Mouse (Mus musculus) neural tube, embryonic 15.5 days (tissue): ENCODE results near the gene Tpte. TPM values are rescaled to one million over a fixed set of nuclear protein-coding genes. Genes with fewer than 3 reads are reported as not detected.
A peak's percentile ranks its signal among the peaks of the same experiment; 100 is the strongest.

ENCODE experiments used
- ATAC-seq: fragments of 200-750 bp; cut with Nextera tagmentation; 2 replicates; pipeline ENCODE4 v1.8.0; 2017; ENCODE audit warnings: mild to moderate bottlenecking, moderate TSS enrichment, moderate library complexity; ENCODE audit not compliant: low FRiP score
- H3K27ac ChIP-seq: fragments of 300-500 bp; sonication (generic); replicated peaks from 2 replicates; pipeline ENCODE4 v1.5.1; 2015; ENCODE audit warnings: mild to moderate bottlenecking, inconsistent platforms
- H3K27me3 ChIP-seq: fragments of 300-500 bp; sonication (generic); replicated peaks from 2 replicates; pipeline ENCODE4 v1.6.1; 2015; ENCODE audit warnings: inconsistent platforms
- H3K36me3 ChIP-seq: fragments of 300-500 bp; sonication (generic); 2 replicates; pipeline ENCODE4 v1.6.1; 2015; ENCODE audit warnings: inconsistent platforms
- H3K4me1 ChIP-seq: fragments of 300-500 bp; sonication (generic); 2 replicates; pipeline ENCODE4 v1.6.1; 2015; ENCODE audit warnings: inconsistent platforms
- H3K4me2 ChIP-seq: fragments of 300-500 bp; sonication (generic); 2 replicates; pipeline ENCODE4 v1.6.1; 2015; ENCODE audit warnings: inconsistent platforms, mild to moderate bottlenecking, moderate library complexity
- H3K4me3 ChIP-seq: fragments of 300-500 bp; sonication (generic); replicated peaks from 2 replicates; pipeline ENCODE4 v1.5.1; 2015; ENCODE audit warnings: mild to moderate bottlenecking, inconsistent platforms
- H3K9ac ChIP-seq: fragments of 300-500 bp; sonication (generic); replicated peaks from 2 replicates; pipeline ENCODE4 v1.6.1; 2015; ENCODE audit warnings: mild to moderate bottlenecking, inconsistent platforms
- H3K9me3 ChIP-seq: fragments of 300-500 bp; sonication (generic); replicated peaks from 2 replicates; pipeline ENCODE4 v1.6.1; 2016; ENCODE audit warnings: inconsistent platforms
- WGBS: fragments of 180-500 bp; shearing (Covaris S2); methylation state at CpG from one replicate; pipeline ENCODE4 v1.1.7; 2015; ENCODE audit warnings: mixed read lengths; 5-methylcytosine and 5-hydroxymethylcytosine counted together
- polyA plus RNA-seq: library from polyadenylated mRNA; unstranded; fragments of >200 nt; fragmentation: Nextera tagmentation; extraction: Ambion mirVana; gene quantifications from 2 replicates; pipeline ENCODE4 v1.2.1, GENCODE M21; 2015

Tpte gene
- polyA plus RNA-seq, 1 experiment from 2014 or later: not detected

GRCm38 (mm10) chr8:22380934-22381333 is 97.7 kb downstream of the Tpte start:
- Histone ChIP-seq H3K27ac (no peak overlapping the region), H3K9ac (no peak overlapping the region), H3K27me3 (no peaks in the 10 kb centered on the region), H3K4me3 (no peak overlapping the region), H3K4me2 (no peak overlapping the region), H3K36me3 (peaks cover 43% of the 10 kb centered on the region), H3K4me1 (no peaks in the 10 kb centered on the region), H3K9me3 (no peaks in the 10 kb centered on the region)
- WGBS: 97% methylated on average over 11 of the region's 11 CpGs
- no peak for ATAC-seq

GRCm38 (mm10) chr8:22382824-22383595 is 99.8 kb downstream of the Tpte start:
- Histone ChIP-seq H3K36me3 (peaks cover 51% of the 10 kb centered on the region), H3K4me1 (no peaks in the 10 kb centered on the region), H3K9me3 (no peaks in the 10 kb centered on the region), H3K27ac (no peak overlapping the region), H3K4me2 (no peak overlapping the region), H3K4me3 (no peak overlapping the region), H3K27me3 (no peaks in the 10 kb centered on the region), H3K9ac (no peak overlapping the region)
- ATAC-seq: no peak
- WGBS: 86% methylated on average over 19 of the region's 19 CpGs

GRCm38 (mm10) chr8:22385158-22385557 is 101.9 kb downstream of the Tpte start:
- no peaks in the 10 kb centered on the region for H3K9me3 ChIP-seq
- no peak overlapping the region for H3K4me2 ChIP-seq
- peaks cover 57% of the 10 kb centered on the region for H3K36me3 ChIP-seq
- no peaks in the 10 kb centered on the region for H3K4me1 ChIP-seq
- no peak overlapping the region for H3K27ac ChIP-seq
- 94% methylated on average over 6 of the region's 6 CpGs for WGBS
- no peak for ATAC-seq
- H3K27me3 ChIP-seq: no peaks in the 10 kb centered on the region
- no peak overlapping the region for H3K4me3 ChIP-seq
- no peak overlapping the region for H3K9ac ChIP-seq

- ATAC-seq: no peak
- Histone ChIP-seq H3K4me3 (no peak overlapping the region), H3K27ac (no peak overlapping the region), H3K9me3 (no peaks in the 10 kb centered on the region), H3K36me3 (peaks cover 40% of the 10 kb centered on the region), H3K9ac (no peak overlapping the region), H3K4me2 (no peak overlapping the region), H3K4me1 (no peaks in the 10 kb centered on the region), H3K27me3 (no peaks in the 10 kb centered on the region)
- WGBS: 85% methylated on average over 10 of the region's 10 CpGs
Measured at GRCm38 (mm10) chr8:22389874-22390273, 106.6 kb downstream of the Tpte start.

- no peak overlapping the region for H3K9ac ChIP-seq
- no peaks in the 10 kb centered on the region for H3K9me3 ChIP-seq
- H3K27me3 ChIP-seq: no peaks in the 10 kb centered on the region
- 90% methylated on average over 8 of the region's 8 CpGs for WGBS
- H3K36me3 ChIP-seq: peaks cover 37% of the 10 kb centered on the region
- no peak overlapping the region for H3K27ac ChIP-seq
- no peak for ATAC-seq
- no peak overlapping the region for H3K4me2 ChIP-seq
- no peak overlapping the region for H3K4me3 ChIP-seq
- H3K4me1 ChIP-seq: no peaks in the 10 kb centered on the region
Measured at GRCm38 (mm10) chr8:22390766-22391463, 107.7 kb downstream of the Tpte start.

- no peak for ATAC-seq
- 94% methylated on average over 4 of the region's 4 CpGs for WGBS
- Histone ChIP-seq H3K4me3 (no peak overlapping the region), H3K36me3 (peaks cover 14% of the 10 kb centered on the region; the same call in 1 of the 2 replicates), H3K9me3 (no peaks in the 10 kb centered on the region), H3K4me2 (no peak overlapping the region), H3K9ac (no peak overlapping the region), H3K4me1 (peaks cover 17% of the 10 kb centered on the region), H3K27ac (no peak overlapping the region), H3K27me3 (no peaks in the 10 kb centered on the region)
Measured at GRCm38 (mm10) chr8:22394471-22394870, 111.2 kb downstream of the Tpte start.

GRCm38 (mm10) chr8:22395256-22395655 is 112.0 kb downstream of the Tpte start:
- no peak overlapping the region for H3K4me3 ChIP-seq
- ATAC-seq: no peak
- peaks cover 17% of the 10 kb centered on the region for H3K4me1 ChIP-seq
- no peak overlapping the region for H3K27ac ChIP-seq
- 95% methylated on average over 8 of the region's 8 CpGs for WGBS
- no peaks in the 10 kb centered on the region for H3K27me3 ChIP-seq
- H3K4me2 ChIP-seq: no peak overlapping the region
- no peak overlapping the region for H3K9ac ChIP-seq
- no peaks in the 10 kb centered on the region for H3K9me3 ChIP-seq
- H3K36me3 ChIP-seq: peaks cover 12% of the 10 kb centered on the region; the same call in 1 of the 2 replicates

GRCm38 (mm10) chr8:22397811-22398141 is 114.5 kb downstream of the Tpte start:
- Histone ChIP-seq H3K27me3 (no peaks in the 10 kb centered on the region), H3K9ac (peak overlapping the region; percentile 84), H3K4me2 (peak overlapping the region; percentile 85), H3K4me3 (peak overlapping the region; percentile 82), H3K36me3 (peaks cover 4% of the 10 kb centered on the region; the same call in 1 of the 2 replicates), H3K27ac (peak overlapping the region; percentile 93), H3K4me1 (peaks cover 17% of the 10 kb centered on the region), H3K9me3 (no peaks in the 10 kb centered on the region)
- WGBS: under 1% methylated on average over 13 of the region's 13 CpGs
- no peak; the same call in 1 of the 2 replicates for ATAC-seq

- Histone ChIP-seq H3K27ac (peak within 1 kb of the TSS; percentile 93), H3K9me3 (no peaks in the 10 kb centered on the region), H3K36me3 (peaks cover 4% of the 10 kb centered on the region; the same call in 1 of the 2 replicates), H3K4me2 (peak within 1 kb of the TSS; percentile 85), H3K27me3 (no peaks in the 10 kb centered on the region), H3K9ac (peak within 1 kb of the TSS; percentile 84), H3K4me1 (peaks cover 17% of the 10 kb centered on the region), H3K4me3 (peak within 1 kb of the TSS; percentile 82)
- ATAC-seq: peak; percentile 95
- WGBS: under 1% methylated on average over 70 of the region's 77 CpGs
Measured at GRCm38 (mm10) chr8:22398142-22398951, 115.1 kb downstream of the Tpte start, which contains the start of gene Slc25a15. Gene Slc25a15, minus strand, starts transcription at chr8:22398597.

GRCm38 (mm10) chr8:22399285-22399880 is 116.1 kb downstream of the Tpte start:
- peak overlapping the region; percentile 93 for H3K27ac ChIP-seq
- H3K27me3 ChIP-seq: no peaks in the 10 kb centered on the region
- ATAC-seq: no peak
- H3K4me2 ChIP-seq: peak overlapping the region; percentile 85
- H3K9me3 ChIP-seq: no peaks in the 10 kb centered on the region
- peak overlapping the region; percentile 84 for H3K9ac ChIP-seq
- H3K4me1 ChIP-seq: peaks cover 17% of the 10 kb centered on the region
- WGBS: 85% methylated on average over 8 of the region's 8 CpGs
- peaks cover 2% of the 10 kb centered on the region; the same call in 1 of the 2 replicates for H3K36me3 ChIP-seq
- peak overlapping the region; percentile 82 for H3K4me3 ChIP-seq

GRCm38 (mm10) chr8:22400593-22400992 is 117.4 kb downstream of the Tpte start:
- Histone ChIP-seq H3K4me2 (no peak overlapping the region), H3K4me1 (peaks cover 17% of the 10 kb centered on the region), H3K9ac (no peak overlapping the region), H3K27me3 (no peaks in the 10 kb centered on the region), H3K4me3 (no peak overlapping the region), H3K36me3 (no peaks in the 10 kb centered on the region), H3K27ac (no peak overlapping the region), H3K9me3 (no peaks in the 10 kb centered on the region)
- WGBS: 90% methylated on average over 4 of the region's 4 CpGs
- no peak for ATAC-seq
